Mouse (Mus musculus): ENCODE measurements at regions not wholly inside any gene's neighbourhood (a gene's known extent, or its start where the extent isn't known, plus 50 kb on each side); places are given as distances from the start of the nearest gene placed in this dataset.

DNA sequence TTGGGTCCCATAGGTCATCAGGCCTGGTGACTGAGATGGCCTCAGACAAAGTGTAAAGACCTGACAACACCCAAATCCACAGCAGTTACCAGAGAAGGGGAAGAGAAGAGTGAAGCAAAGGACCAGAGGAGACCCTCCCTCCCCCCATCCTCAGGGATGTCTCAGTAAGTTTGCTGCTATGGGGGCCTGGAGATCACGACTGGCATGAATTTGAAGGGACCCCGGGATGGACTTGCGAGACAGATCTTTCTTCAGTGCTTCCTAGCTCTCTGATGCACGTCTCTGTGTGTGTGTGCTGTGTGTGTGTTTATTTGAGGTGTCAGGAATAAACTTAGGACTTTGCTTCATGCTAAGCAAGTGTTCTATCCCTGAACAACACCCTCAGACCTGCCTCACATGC lies 70.1 kb upstream of the Epcam start:
- TF ChIP-seq CTCF (IDR thresholded peaks at IDR 0.05; ENCODE audit: control insufficient read depth, insufficient read depth, low read length) (no peak), POLR2A (IDR thresholded peaks at IDR 0.05; ENCODE audit: borderline replicate concordance, control insufficient read depth, low read depth, low read length) (no peak)
